Mouse (Mus musculus): ENCODE data around the gene Spock2.
"Not testable (repeated sequence)": the region's sequence is repeated elsewhere in the genome, so short reads cannot be mapped to it uniquely, and the experiment has no call there.

Spock2 gene

GRCm38 (mm10) chr10:60108321-60109111, 2.5 kb downstream of the Spock2 start:
- no peak for DNase-seq (ENCODE audit: low read depth, low spot score)

DNA sequence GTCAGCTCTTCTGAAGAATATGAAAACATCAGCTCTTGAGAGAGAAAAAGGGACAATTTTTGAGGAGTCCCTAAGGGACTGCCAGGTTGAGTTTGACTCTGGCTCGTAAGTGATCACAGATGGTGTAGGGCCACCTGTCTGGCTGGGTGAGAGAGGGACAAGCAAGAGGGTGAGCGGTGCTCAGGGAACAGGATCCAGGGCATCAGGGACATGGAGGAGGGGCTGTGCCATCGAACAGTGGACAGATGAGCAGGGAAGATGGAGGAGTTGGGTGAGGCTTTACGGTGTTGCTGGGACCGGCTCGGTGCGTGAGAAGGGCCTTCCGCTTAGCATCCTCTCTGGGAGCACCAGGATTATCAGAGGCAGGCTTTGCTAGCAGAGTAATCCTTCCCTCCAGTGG, 3.3 kb downstream of the Spock2 start:
- no peak for DNase-seq (ENCODE audit: low read depth, low spot score)

- no peak for DNase-seq (ENCODE audit: low read depth, low spot score)
Observed at GRCm38 (mm10) chr10:60109989-60110388, 4.0 kb downstream of the Spock2 start.

DNA sequence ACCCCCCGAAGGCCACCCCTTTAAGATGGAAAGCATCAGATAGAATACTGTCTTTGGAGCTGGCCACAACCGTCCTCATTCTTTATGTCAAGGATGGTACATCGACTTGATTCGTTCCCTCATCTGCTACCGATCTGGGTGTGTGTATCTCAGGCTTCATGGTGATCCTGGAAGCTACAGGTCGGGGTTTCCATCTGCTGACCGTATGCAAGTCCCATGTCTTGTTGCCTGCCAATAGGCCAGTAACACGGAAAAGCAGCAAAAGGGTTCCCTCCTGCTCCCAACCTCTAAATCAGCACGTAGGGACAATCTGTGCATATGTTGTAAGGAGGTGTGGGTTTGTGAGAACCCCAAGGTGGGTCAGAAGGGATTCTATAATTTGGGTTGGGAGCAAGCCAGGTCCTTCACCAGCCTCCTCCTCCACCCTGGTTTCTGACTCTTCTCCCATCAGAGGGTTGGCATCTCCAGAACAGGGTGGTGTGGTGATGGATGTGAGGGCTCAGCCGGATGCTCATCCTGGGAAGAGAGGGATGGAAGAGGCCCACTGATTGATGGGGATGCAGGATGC, 5.0 kb downstream of the Spock2 start:
- DNase-seq (ENCODE audit: low read depth, low spot score) = no peak

GRCm38 (mm10) chr10:60113965-60114690, 8.1 kb downstream of the Spock2 start:
- no peak for DNase-seq (ENCODE audit: low read depth, low spot score)

GRCm38 (mm10) chr10:60115345-60116185, 9.5 kb downstream of the Spock2 start:
- no peak for DNase-seq (ENCODE audit: low read depth, low spot score)

GRCm38 (mm10) chr10:60116997-60117396, 11.0 kb downstream of the Spock2 start:
- no peak for DNase-seq (ENCODE audit: low read depth, low spot score)

DNA sequence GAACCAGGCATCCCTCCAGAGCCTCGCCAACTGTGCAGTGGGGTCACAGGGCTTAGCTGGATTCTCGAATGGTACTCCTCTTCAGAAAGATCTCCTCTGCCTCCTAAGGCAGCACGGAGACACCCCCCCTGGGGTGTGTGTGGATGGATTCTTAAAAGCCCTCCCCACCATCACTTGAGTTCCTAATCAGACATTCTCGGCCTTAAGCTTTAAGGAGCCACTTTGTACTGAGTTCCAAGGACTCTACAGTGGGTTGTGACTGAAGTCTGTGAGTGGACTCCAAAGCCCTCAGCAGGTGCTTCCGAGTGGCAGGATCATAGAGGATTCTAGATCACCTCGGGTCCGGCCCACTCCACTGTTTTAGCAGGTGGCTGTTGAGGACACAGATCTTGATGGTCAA, 12.4 kb downstream of the Spock2 start:
- no peak for DNase-seq (ENCODE audit: low read depth, low spot score)

- no peak for DNase-seq (ENCODE audit: low read depth, low spot score)
Observed at GRCm38 (mm10) chr10:60120630-60121029, 14.6 kb downstream of the Spock2 start.

GRCm38 (mm10) chr10:60124078-60124477, 18.1 kb downstream of the Spock2 start:
- DNase-seq (ENCODE audit: low read depth, low spot score) = no peak

DNA sequence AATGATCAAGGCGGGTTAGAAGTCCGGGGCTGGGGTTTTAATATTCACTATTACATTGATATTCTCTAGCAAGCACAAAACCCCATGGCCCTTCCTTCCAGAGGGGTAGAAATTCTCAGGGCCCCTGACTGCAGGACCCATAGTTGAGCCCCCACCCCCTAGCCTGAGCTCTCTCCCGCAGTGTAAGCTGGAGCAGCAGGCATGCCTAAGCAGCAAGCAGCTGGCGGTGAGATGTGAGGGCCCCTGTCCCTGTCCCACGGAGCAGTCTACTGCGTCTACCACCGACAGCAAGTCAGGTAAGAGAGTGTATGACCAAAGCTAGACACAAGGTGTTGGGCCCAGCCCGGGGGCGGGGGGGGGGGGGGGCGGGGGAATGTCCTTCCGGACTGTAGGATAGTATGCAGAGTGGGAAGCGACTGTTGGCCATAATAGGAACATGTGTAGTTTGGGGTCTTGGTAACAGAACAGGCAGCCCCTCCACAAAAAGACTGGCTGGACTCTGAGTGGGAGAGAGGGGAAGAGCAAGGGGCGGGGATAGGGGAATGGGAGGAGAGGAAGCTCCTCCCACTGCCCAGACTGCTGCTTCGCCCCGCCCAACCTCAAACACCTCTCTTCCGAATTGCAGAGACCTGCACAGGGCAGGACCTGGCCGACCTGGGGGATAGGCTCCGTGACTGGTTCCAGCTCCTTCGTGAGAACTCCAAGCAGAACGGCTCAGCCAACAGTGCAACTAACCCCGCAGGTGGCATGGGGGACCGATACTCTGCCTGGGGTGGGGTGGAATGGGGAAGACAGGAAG, 19.7 kb downstream of the Spock2 start:
- no peak for DNase-seq (ENCODE audit: low read depth, low spot score)

DNA sequence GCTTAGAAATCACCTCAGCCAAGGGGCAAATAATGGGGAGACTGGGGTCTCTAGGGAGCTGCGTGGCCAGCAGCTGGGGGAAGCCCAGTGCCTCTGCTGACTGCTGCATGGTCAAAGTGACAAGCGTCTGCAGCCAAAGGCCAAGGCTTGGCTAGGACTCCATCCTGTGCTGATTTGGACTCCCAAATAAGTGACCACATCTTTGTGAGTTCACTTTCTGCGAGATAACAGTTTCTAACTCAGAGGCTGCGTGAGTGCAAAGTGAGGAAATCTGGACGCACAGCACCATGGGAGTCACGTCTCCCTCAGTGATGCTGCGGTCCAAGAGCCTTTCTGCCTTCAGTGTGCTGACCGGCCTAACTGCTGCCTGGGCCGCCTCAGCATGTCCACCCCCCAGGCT, 22.3 kb downstream of the Spock2 start:
- no peak for DNase-seq (ENCODE audit: low read depth, low spot score)

DNA sequence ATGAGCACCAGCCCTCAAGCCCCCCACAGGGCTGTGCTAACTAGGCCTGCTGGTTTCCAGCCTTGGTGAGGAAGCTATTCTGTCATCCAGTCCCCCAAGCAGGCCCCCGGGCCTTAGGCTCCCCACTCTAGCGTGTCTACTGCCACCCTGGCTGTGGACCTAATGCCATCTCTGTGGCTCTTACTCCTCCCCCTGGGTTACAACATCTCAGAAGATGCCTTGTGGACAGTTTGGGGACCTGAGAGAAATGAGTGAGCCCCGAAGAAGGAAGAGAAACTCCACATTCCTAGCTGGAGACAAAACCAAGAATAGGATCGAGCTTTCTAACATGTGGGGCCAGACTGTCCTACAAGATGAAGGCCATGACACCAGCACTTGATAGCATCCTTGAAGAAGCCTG, 24.5 kb downstream of the Spock2 start:
- DNase-seq (ENCODE audit: low read depth, low spot score) = no peak

- DNase-seq (ENCODE audit: low read depth, low spot score) = no peak
Observed at GRCm38 (mm10) chr10:60133501-60133900, 27.5 kb downstream of the Spock2 start.

DNA sequence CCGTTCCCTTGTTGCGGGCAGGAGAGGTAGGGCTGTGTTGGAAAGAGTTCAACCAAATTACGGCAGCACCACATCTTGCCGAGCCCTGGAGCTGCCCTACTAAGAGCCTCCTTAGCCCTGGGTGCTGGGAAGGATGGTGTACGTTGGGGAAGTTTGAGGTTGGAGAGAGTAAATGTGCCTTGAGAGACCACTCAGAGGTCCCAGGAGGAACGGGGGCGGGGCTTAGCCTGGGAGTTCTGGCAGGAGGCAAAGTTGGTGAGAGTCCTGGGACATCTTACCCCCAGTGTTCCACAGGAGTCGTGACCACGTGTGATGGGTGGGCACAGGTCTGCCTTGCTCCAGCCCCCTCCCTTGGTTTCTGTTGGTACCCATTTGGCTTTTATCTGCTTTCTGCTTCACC, 28.2 kb downstream of the Spock2 start:
- DNase-seq (ENCODE audit: low read depth, low spot score) = no peak

DNA sequence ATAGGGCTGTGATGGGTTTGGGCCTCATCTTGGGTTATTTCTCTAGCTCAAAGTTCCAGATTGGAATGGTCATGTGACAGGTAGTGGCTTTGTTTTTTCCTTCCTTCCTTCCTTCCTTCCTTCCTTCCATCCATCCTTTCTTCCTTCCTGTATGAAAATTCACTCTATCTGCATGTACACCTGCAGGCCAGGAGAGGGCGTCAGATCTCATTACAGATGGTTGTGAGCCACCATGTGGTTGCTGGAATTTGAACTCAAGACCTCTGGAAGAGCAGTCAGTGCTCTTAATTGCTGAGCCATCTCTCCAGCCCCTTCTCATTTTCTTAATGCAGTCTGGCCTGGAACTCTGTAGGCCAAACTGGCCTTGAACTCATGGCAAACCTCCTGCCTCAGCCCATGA, 30.0 kb downstream of the Spock2 start:
- DNase-seq (ENCODE audit: low read depth, low spot score) = not testable (repeated sequence)

- DNase-seq (ENCODE audit: low read depth, low spot score) = no peak
Observed at GRCm38 (mm10) chr10:60136935-60137334, 30.9 kb downstream of the Spock2 start.

DNA sequence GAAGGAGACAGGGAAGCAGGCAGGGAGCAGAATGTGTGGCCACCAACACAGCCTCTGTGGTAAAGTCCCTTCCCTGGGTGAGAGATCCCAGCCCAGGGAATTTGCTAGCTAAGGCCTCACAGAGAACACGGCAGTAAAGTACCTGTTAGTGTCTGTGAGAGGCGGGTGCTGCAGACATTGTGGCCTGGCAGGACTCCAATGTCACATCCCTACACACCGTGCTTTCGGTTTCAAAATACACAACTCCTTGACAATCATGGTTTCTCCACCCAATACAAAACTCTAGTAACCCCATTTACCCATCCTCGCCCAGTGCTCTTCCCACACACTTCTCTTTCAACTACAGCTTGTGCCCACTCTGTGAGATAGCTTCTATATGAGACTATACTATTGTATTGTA, 32.7 kb downstream of the Spock2 start:
- no peak for DNase-seq (ENCODE audit: low read depth, low spot score)

- DNase-seq (ENCODE audit: low read depth, low spot score) = no peak
Observed at GRCm38 (mm10) chr10:60140751-60141150, 34.7 kb downstream of the Spock2 start.

DNA sequence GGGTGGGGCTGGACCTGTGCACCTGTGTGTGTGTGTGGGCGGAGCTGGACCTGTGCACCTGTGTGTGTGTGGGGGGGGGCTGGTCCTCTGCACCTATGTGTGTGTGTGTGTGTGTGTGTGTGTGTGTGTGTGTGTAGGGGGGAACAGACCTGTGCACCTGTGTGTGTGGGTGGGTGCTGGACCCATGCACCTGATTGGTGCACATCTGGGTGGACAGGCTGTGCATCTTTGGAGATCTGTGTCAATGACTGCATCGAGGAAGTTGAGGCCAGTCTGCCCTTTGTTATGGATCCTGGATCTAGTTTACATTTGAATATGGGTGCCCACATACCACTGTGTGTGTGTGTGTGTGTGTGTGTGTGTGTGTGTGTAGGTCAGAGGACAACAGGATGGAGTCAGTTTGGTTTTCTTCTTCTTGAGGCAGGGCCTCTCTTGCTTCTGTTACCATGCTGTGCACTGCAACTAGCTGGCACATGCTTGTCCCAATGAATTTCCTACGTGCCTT, 35.7 kb downstream of the Spock2 start:
- no peak for DNase-seq (ENCODE audit: low read depth, low spot score)

DNA sequence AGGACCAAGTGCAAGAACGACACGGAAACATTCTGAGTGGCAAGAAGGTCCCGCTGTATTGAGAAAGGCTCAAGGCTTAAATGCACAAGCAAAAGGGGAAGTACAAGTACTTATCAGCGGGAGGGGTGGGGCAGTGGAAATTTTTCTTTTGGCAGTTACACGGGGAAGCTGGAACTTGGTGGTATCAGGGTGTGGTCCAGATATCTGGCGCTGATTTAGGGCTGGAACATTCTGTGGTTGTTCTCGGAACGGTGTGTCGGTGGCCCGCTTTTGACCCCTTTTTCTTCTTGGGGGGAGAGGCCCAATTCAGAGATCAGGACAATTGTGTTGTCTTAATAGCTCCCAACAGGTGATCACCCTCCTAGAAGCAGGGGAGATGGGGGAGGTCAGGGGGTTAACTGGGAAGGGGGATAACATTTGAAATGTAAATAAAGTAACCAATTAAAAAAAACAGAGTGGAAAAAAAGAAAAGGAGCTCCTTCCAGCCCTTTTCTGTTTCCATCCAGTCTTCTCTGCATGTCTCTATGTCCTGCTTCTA, 41.6 kb downstream of the Spock2 start:
- not testable (repeated sequence) for DNase-seq (ENCODE audit: low read depth, low spot score)
